Mouse (Mus musculus) erythroid progenitor cell, adult 5-6 weeks (primary cell): ENCODE results near the gene Myh11. TPM values are rescaled to one million over a fixed set of nuclear protein-coding genes. Genes with fewer than 3 reads are reported as not detected.
A peak's percentile ranks its signal among the peaks of the same experiment; 100 is the strongest.

Experiments used
- ATAC-seq: replicated peaks from 2 replicates; pipeline ENCODE4 v1.8.0; 2016; ENCODE audit warnings: moderate number of reproducible peaks, mild to moderate bottlenecking, moderate TSS enrichment, inconsistent platforms; ENCODE audit not compliant: poor library complexity, low FRiP score, severe bottlenecking
- total RNA-seq, 2 experiments: library from RNA; stranded (forward) in 1 of 2; stranded (reverse) in 1 of 2; fragments of 150-400 nt in 1 of 2; fragments of 186-747, 209-891 nt in 1 of 2; gene quantifications; 2 replicates each; pipeline versions ENCODE4 v1.2.3 to v1.2.4; 2015 to 2017; ENCODE audit warnings: low replicate concordance in 2 of 2

Myh11 gene
- total RNA-seq (2015; ENCODE audit: low replicate concordance), result not detected in 2 replicates
- under 0.01 TPM in 1 of 2 replicates, not detected in the other for total RNA-seq (2017; ENCODE audit: low replicate concordance)

- ATAC-seq, result peak; percentile 60; the same call in 1 of the 2 replicates
Measured at GRCm38 (mm10) chr16:14291223-14291622, at the start of gene Myh11. TSS of gene Myh11 (minus strand) at chr16:14291372.

- ATAC-seq, result no peak
Measured at GRCm38 (mm10) chr16:14328156-14328555, 37.0 kb upstream of the Myh11 start.

- ATAC-seq, result no peak
Measured at GRCm38 (mm10) chr16:14320494-14320893, 29.3 kb upstream of the Myh11 start.

GRCm38 (mm10) chr16:14319681-14320080 lies 28.5 kb upstream of the Myh11 start:
- ATAC-seq, result no peak

GRCm38 (mm10) chr16:14316884-14317876 lies 26.0 kb upstream of the Myh11 start, which contains the start of gene Fopnl:
TSS of gene Fopnl (minus strand) at chr16:14317405.
- ATAC-seq, result peak; percentile 99

- ATAC-seq, result no peak
Measured at GRCm38 (mm10) chr16:14312914-14313313, 21.7 kb upstream of the Myh11 start.

GRCm38 (mm10) chr16:14311371-14311770 lies 20.2 kb upstream of the Myh11 start:
- no peak for ATAC-seq

GRCm38 (mm10) chr16:14309833-14310232 lies 18.7 kb upstream of the Myh11 start:
- 0 out of 2 replicates have a peak, but pooled peaks have one; percentile 47 for ATAC-seq

- ATAC-seq, result peak; percentile 91
Measured at GRCm38 (mm10) chr16:14308245-14309073, 17.3 kb upstream of the Myh11 start.

- peak; percentile 56 for ATAC-seq
Measured at GRCm38 (mm10) chr16:14307373-14307772, 16.2 kb upstream of the Myh11 start.

- ATAC-seq, result no peak
Measured at GRCm38 (mm10) chr16:14306451-14306850, 15.3 kb upstream of the Myh11 start.

GRCm38 (mm10) chr16:14304791-14305190 lies 13.6 kb upstream of the Myh11 start:
- no peak for ATAC-seq

GRCm38 (mm10) chr16:14303676-14304075 lies 12.5 kb upstream of the Myh11 start:
- no peak for ATAC-seq

- no peak for ATAC-seq
Measured at GRCm38 (mm10) chr16:14303148-14303547, 12.0 kb upstream of the Myh11 start.

- ATAC-seq, result no peak
Measured at GRCm38 (mm10) chr16:14298461-14298860, 7.3 kb upstream of the Myh11 start.

- ATAC-seq, result no peak
Measured at GRCm38 (mm10) chr16:14297746-14298145, 6.6 kb upstream of the Myh11 start.

GRCm38 (mm10) chr16:14297137-14297536 lies 6.0 kb upstream of the Myh11 start:
- no peak for ATAC-seq

GRCm38 (mm10) chr16:14296544-14297124 lies 5.5 kb upstream of the Myh11 start:
- ATAC-seq, result no peak

GRCm38 (mm10) chr16:14295291-14295690 lies 4.1 kb upstream of the Myh11 start:
- ATAC-seq, result no peak
